Mouse (Mus musculus): ENCODE measurements around the gene Irgm2. TPM values are rescaled to one million over a fixed set of nuclear protein-coding genes. Genes with fewer than 3 reads are reported as not detected.
"Not testable (repeated sequence)": the region's sequence is repeated elsewhere in the genome, so short reads cannot be mapped to it uniquely, and the experiment has no call there.

Irgm2 gene
- 1 to 10 TPM; 6.1 to 9.1 TPM for total RNA-seq (2021)
- long read RNA-seq, experiment 1, partial matches to known transcripts = 0 of 8 reads
- long read RNA-seq, experiment 1, other reads (novel, unspliced or antisense) = 7 of 8 reads
- long read RNA-seq, experiment 2, partial matches to known transcripts = 0 of 3 reads
- long read RNA-seq, experiment 2, other reads (novel, unspliced or antisense) = 2 of 3 reads

GRCm38 (mm10) chr11:58199229-58200037, at the start of gene Irgm2, which contains the start of gene Igtp:
Irgm2 (plus strand) TSS chr11:58199618.
Igtp (plus strand) TSS chr11:58199556.
- DNase-seq = peak; percentile 77

- no peak for DNase-seq
These were observed 44.0 kb upstream of the Irgm2 start for GRCm38 (mm10) chr11:58155458-58155857.

- DNase-seq = no peak
These were observed 42.5 kb upstream of the Irgm2 start for GRCm38 (mm10) chr11:58156871-58157270.

GRCm38 (mm10) chr11:58165072-58165471, 34.3 kb upstream of the Irgm2 start:
- no peak for DNase-seq

GRCm38 (mm10) chr11:58167822-58168166, 31.6 kb upstream of the Irgm2 start:
- no peak for DNase-seq

- peak; percentile 78 for DNase-seq
These were observed 31.1 kb upstream of the Irgm2 start, which contains the start of gene Gemin5 for GRCm38 (mm10) chr11:58168167-58168915. Gemin5 (minus strand) TSS chr11:58168539.

GRCm38 (mm10) chr11:58169666-58170065, 29.8 kb upstream of the Irgm2 start:
- no peak for DNase-seq

GRCm38 (mm10) chr11:58171459-58172091, 27.8 kb upstream of the Irgm2 start, which contains the start of gene Mrpl22:
Mrpl22 (plus strand) TSS chr11:58171661.
- peak; percentile 89 for DNase-seq

GRCm38 (mm10) chr11:58179563-58179962, 19.9 kb upstream of the Irgm2 start:
- DNase-seq = peak; percentile 50

GRCm38 (mm10) chr11:58179986-58180385, 19.4 kb upstream of the Irgm2 start:
- DNase-seq = not testable (repeated sequence)

- DNase-seq = no peak
These were observed 18.7 kb upstream of the Irgm2 start for GRCm38 (mm10) chr11:58180756-58181155.

- DNase-seq = no peak
These were observed 15.8 kb upstream of the Irgm2 start for GRCm38 (mm10) chr11:58183579-58183978.

GRCm38 (mm10) chr11:58189675-58190074, 9.7 kb upstream of the Irgm2 start:
- no peak for DNase-seq

- no peak for DNase-seq
These were observed 6.1 kb upstream of the Irgm2 start for GRCm38 (mm10) chr11:58193326-58193725.

GRCm38 (mm10) chr11:58193860-58194520, 5.4 kb upstream of the Irgm2 start:
- DNase-seq = no peak

GRCm38 (mm10) chr11:58198663-58199062, 755 bp upstream of the Irgm2 start:
- DNase-seq = no peak

GRCm38 (mm10) chr11:58200226-58200625, 808 bp downstream of the Irgm2 start:
- no peak for DNase-seq

- DNase-seq = no peak
These were observed 1.6 kb downstream of the Irgm2 start for GRCm38 (mm10) chr11:58201052-58201451.

GRCm38 (mm10) chr11:58210321-58210886, 11.0 kb downstream of the Irgm2 start:
- no peak for DNase-seq

GRCm38 (mm10) chr11:58211062-58211681, 11.8 kb downstream of the Irgm2 start:
- DNase-seq = no peak

- DNase-seq = no peak
These were observed 12.3 kb downstream of the Irgm2 start for GRCm38 (mm10) chr11:58211682-58212067.

Measured in gastrocnemius, postnatal 25 days (tissue).